Mouse (Mus musculus): ENCODE data around the gene Pex11b. TPM values are rescaled to one million over a fixed set of nuclear protein-coding genes. Genes with fewer than 3 reads are reported as not detected.
A peak's percentile ranks its signal among the peaks of the same experiment; 100 is the strongest.

The Pex11b gene
- polyA plus RNA-seq, 1 experiment = 19.9 TPM

DNA sequence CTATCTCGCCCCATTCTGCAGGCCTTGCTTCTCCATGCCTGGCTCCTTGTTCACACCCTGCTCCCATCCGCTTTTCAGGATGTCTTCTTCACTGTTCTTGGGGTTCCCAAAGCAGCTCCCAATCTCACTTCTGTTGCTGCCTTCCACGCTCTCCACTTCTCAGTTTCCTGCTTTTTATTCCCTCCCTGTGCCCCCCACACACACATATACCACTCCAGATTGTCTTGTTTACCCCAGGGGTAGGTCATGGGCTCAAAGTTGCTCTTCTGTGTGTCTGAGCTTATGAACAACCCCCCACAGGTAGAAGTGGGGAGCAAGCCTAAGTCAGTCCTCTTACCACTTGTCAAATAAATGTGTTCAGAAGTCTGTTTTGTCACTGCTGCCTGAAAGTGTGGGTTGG lies 35.8 kb upstream of the Pex11b start:
- no peak for TF ChIP-seq CEBPB (IDR thresholded peaks at IDR 0.05; ENCODE audit: low read depth)
- no peak for TF ChIP-seq MYOG (IDR thresholded peaks at IDR 0.05; ENCODE audit: control insufficient read depth, extremely low read depth, insufficient read length)
- TF ChIP-seq MYOD1 (IDR thresholded peaks at IDR 0.05; ENCODE audit: control insufficient read depth, insufficient read length, low read depth) = no peak
- TF ChIP-seq USF1 (IDR thresholded peaks at IDR 0.05; ENCODE audit: low read depth) = no peak
- no peak for TF ChIP-seq MAX (IDR thresholded peaks at IDR 0.05)
- no peak for TF ChIP-seq FOSL1 (IDR thresholded peaks at IDR 0.05; ENCODE audit: insufficient read depth, low read length, poor library complexity, severe bottlenecking)
- no peak for TF ChIP-seq CTCF (IDR thresholded peaks at IDR 0.05; ENCODE audit: control insufficient read depth, insufficient read depth, insufficient read length)
- peaks cover 9% of the 10 kb centered on the region for H3K36me3 ChIP-seq (ENCODE audit: control insufficient read depth, insufficient read depth)
- H3K4me3 ChIP-seq (ENCODE audit: insufficient read depth, poor library complexity, severe bottlenecking) = no peak overlapping the region
- peaks cover 20% of the 10 kb centered on the region for H3K79me3 ChIP-seq (ENCODE audit: low read depth)
- H3K27me3 ChIP-seq (ENCODE audit: control insufficient read depth, insufficient read depth, insufficient read length) = no peaks in the 10 kb centered on the region
- H3ac ChIP-seq (ENCODE audit: control insufficient read depth, insufficient read length, low read depth) = no peak overlapping the region
- H3K79me2 ChIP-seq (ENCODE audit: control insufficient read depth, insufficient read depth) = peaks cover 31% of the 10 kb centered on the region

DNA sequence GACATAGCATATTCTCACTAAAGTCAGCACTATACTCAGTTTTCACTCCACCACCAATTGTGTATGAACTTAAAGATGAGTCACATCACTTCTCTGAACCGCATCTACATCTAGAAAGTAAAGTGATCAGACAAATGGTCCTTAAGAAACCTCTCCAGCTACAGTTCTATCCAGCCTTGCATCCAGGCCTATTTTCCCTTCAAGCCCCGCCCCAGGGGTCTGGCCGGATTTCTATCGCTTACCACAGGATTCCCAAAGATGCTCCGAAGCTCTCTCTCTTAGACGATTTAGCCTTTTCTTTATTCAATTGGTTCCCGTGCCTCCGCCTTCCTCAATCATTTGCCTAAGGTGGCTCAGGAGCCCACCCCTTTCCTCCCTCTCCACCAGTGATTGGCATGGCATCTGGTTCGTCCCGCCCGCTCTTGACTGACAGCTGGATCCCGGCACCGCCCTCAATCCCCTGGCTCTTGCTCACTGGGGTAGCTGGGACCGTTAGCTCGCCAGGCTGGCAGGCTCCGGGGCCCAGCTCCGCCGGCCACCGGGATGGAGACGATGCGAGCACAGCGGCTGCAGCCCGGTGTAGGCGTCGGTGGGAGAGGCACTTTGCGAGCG lies 34.4 kb upstream of the Pex11b start, which contains the start of gene Lix1l:
Lix1l (plus strand) TSS at position 511 of the 612 bp plus-strand sequence.
- Histone ChIP-seq H3K36me3 (ENCODE audit: control insufficient read depth, insufficient read depth) (peaks cover 10% of the 10 kb centered on the region), H3K4me3 (ENCODE audit: insufficient read depth, poor library complexity, severe bottlenecking) (peak within 1 kb of the TSS; percentile 44), H3ac (ENCODE audit: control insufficient read depth, insufficient read length, low read depth) (peak within 1 kb of the TSS; percentile 83), H3K79me2 (ENCODE audit: control insufficient read depth, insufficient read depth) (peaks cover 43% of the 10 kb centered on the region), H3K79me3 (ENCODE audit: low read depth) (peaks cover 25% of the 10 kb centered on the region), H3K27me3 (ENCODE audit: control insufficient read depth, insufficient read depth, insufficient read length) (no peaks in the 10 kb centered on the region)
- TF ChIP-seq CTCF (IDR thresholded peaks at IDR 0.05; ENCODE audit: control insufficient read depth, insufficient read depth, insufficient read length) = no peak
- TF ChIP-seq MYOD1 (IDR thresholded peaks at IDR 0.05; ENCODE audit: control insufficient read depth, insufficient read length, low read depth) = no peak

DNA sequence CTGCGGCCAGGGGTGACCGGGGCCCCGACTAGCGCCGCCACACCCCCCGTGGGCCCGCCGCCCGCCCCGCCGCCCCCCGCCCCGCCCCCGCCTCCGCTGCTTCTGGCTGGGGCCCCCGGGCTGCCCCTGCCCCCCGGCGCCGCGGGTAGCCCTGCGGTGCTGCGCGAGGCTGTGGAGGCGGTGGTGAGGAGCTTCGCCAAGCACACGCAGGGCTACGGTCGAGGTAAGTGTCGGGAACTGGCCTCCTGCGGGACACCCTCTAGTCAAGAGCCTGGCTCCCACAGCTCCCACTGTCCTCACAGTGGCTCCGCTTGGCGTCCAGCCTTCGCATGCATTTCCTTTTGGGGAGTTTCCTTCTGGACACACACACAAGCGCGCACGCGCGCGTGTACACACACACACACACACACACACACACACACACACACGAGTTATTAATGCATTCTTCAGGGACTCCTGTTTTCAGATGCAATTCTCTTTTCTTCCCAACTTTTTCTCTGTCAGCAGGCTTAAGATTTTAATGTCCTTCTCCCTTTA lies 33.9 kb upstream of the Pex11b start:
- TF ChIP-seq MYOG (IDR thresholded peaks at IDR 0.05; ENCODE audit: control insufficient read depth, extremely low read depth, insufficient read length) (no peak), USF1 (IDR thresholded peaks at IDR 0.05; ENCODE audit: low read depth) (no peak), MYOD1 (IDR thresholded peaks at IDR 0.05; ENCODE audit: control insufficient read depth, insufficient read length, low read depth) (no peak), CTCF (IDR thresholded peaks at IDR 0.05; ENCODE audit: control insufficient read depth, insufficient read depth, insufficient read length) (no peak), FOSL1 (IDR thresholded peaks at IDR 0.05; ENCODE audit: insufficient read depth, low read length, poor library complexity, severe bottlenecking) (no peak), MAX (IDR thresholded peaks at IDR 0.05) (no peak), CEBPB (IDR thresholded peaks at IDR 0.05; ENCODE audit: low read depth) (no peak)
- peaks cover 43% of the 10 kb centered on the region for H3K79me2 ChIP-seq (ENCODE audit: control insufficient read depth, insufficient read depth)
- H3K4me3 ChIP-seq (ENCODE audit: insufficient read depth, poor library complexity, severe bottlenecking) = peak overlapping the region; percentile 44
- H3K36me3 ChIP-seq (ENCODE audit: control insufficient read depth, insufficient read depth) = peaks cover 10% of the 10 kb centered on the region
- no peaks in the 10 kb centered on the region for H3K27me3 ChIP-seq (ENCODE audit: control insufficient read depth, insufficient read depth, insufficient read length)
- peaks cover 25% of the 10 kb centered on the region for H3K79me3 ChIP-seq (ENCODE audit: low read depth)
- peak overlapping the region; percentile 83 for H3ac ChIP-seq (ENCODE audit: control insufficient read depth, insufficient read length, low read depth)

DNA sequence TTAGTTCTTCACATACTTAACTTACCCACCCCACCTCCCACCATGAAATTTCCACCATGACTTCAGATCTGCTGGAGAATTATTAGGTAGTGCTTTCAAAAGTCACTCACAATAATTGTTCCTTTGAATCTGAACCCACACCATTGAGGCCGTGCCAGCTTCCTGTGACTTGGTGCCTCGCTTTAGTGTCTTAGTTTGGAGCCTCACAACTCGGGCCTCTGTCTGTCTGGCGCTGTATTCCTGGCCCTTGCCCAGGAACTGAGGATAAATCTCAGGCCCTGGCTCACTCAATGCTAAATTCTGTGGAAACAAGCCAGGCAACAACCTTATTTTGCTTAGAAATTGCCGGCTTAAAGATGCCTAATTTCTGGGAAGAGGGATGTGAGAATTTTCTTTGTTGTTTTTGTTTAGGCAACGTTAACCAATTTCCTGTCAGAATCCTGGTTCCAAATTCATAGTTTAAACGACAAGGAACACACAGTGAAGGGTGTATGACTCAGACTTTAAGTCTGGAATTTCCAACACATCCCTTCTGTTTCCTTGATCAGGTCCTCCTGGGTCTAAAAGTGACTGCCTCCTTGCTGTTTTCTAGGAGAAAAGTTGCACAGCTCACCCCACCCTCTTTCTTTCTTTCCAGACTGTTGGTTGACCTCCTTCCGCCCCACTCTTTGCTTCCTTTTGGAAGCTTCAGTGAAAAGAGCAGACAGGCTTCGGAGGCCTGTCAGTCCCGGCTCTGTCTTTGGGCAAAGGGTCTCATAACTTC lies 33.1 kb upstream of the Pex11b start:
- Histone ChIP-seq H3K27me3 (ENCODE audit: control insufficient read depth, insufficient read depth, insufficient read length) (no peaks in the 10 kb centered on the region), H3K79me2 (ENCODE audit: control insufficient read depth, insufficient read depth) (peaks cover 47% of the 10 kb centered on the region), H3K4me3 (ENCODE audit: insufficient read depth, poor library complexity, severe bottlenecking) (peak overlapping the region; percentile 44), H3K36me3 (ENCODE audit: control insufficient read depth, insufficient read depth) (peaks cover 10% of the 10 kb centered on the region), H3ac (ENCODE audit: control insufficient read depth, insufficient read length, low read depth) (peak overlapping the region; percentile 60), H3K79me3 (ENCODE audit: low read depth) (peaks cover 25% of the 10 kb centered on the region)
- TF ChIP-seq USF1 (IDR thresholded peaks at IDR 0.05; ENCODE audit: low read depth) (no peak), CTCF (IDR thresholded peaks at IDR 0.05; ENCODE audit: control insufficient read depth, insufficient read depth, insufficient read length) (no peak), FOSL1 (IDR thresholded peaks at IDR 0.05; ENCODE audit: insufficient read depth, low read length, poor library complexity, severe bottlenecking) (no peak), MYOG (IDR thresholded peaks at IDR 0.05; ENCODE audit: control insufficient read depth, extremely low read depth, insufficient read length) (no peak), CEBPB (IDR thresholded peaks at IDR 0.05; ENCODE audit: low read depth) (no peak), MAX (IDR thresholded peaks at IDR 0.05) (no peak), MYOD1 (IDR thresholded peaks at IDR 0.05; ENCODE audit: control insufficient read depth, insufficient read length, low read depth) (no peak)

DNA sequence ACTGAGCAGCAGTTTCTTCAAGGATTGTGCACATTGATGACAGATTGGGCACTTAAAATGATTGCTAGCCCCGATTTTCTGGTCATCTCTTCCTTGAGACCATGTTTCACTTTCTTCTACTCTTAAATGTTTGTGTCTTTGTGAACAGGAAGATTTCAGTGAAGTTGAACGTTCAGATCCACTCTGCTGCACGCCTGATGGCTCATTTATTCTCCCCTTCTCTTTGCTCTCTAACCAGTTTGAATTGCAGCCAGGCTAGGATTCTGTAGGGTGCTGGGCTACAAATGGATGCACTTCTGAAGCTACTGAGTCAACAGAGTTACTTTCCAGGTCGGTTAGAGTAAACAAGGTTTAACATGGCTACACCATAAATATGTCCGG lies 32.5 kb upstream of the Pex11b start:
- no peak overlapping the region for H3ac ChIP-seq (ENCODE audit: control insufficient read depth, insufficient read length, low read depth)
- no peaks in the 10 kb centered on the region for H3K27me3 ChIP-seq (ENCODE audit: control insufficient read depth, insufficient read depth, insufficient read length)
- peaks cover 25% of the 10 kb centered on the region for H3K79me3 ChIP-seq (ENCODE audit: low read depth)
- peaks cover 53% of the 10 kb centered on the region for H3K79me2 ChIP-seq (ENCODE audit: control insufficient read depth, insufficient read depth)
- TF ChIP-seq MYOD1 (IDR thresholded peaks at IDR 0.05; ENCODE audit: control insufficient read depth, insufficient read length, low read depth) (no peak), FOSL1 (IDR thresholded peaks at IDR 0.05; ENCODE audit: insufficient read depth, low read length, poor library complexity, severe bottlenecking) (no peak), MAX (IDR thresholded peaks at IDR 0.05) (no peak), USF1 (IDR thresholded peaks at IDR 0.05; ENCODE audit: low read depth) (no peak), CEBPB (IDR thresholded peaks at IDR 0.05; ENCODE audit: low read depth) (no peak), CTCF (IDR thresholded peaks at IDR 0.05; ENCODE audit: control insufficient read depth, insufficient read depth, insufficient read length) (no peak), MYOG (IDR thresholded peaks at IDR 0.05; ENCODE audit: control insufficient read depth, extremely low read depth, insufficient read length) (no peak)
- H3K4me3 ChIP-seq (ENCODE audit: insufficient read depth, poor library complexity, severe bottlenecking) = no peak overlapping the region
- H3K36me3 ChIP-seq (ENCODE audit: control insufficient read depth, insufficient read depth) = peaks cover 10% of the 10 kb centered on the region
